Mouse (Mus musculus): Measurements from ENCODE around the gene Cox4i2. TPM values are rescaled to one million over a fixed set of nuclear protein-coding genes. Genes with fewer than 3 reads are reported as not detected.

Cox4i2 gene
- 3.0 and 3.1 TPM in 2 replicates for polyA plus RNA-seq (2015; fragmentation: Nextera tagmentation; extraction: Ambion mirVana)

GRCm38 (mm10) chr2:152753944-152754711 lies at the start of gene Cox4i2:
Gene Cox4i2 (plus strand): TSS chr2:152754173.

GRCm38 (mm10) chr2:152736090-152736601 lies 17.8 kb upstream of the Cox4i2 start, which contains the start of gene Id1:
Gene Id1 (plus strand): TSS chr2:152736251.

Other genes starting within 250 kb of the Cox4i2 start
- not detected in 2 replicates for gene Defb26, start 242.5 kb upstream of the Cox4i2 start, polyA plus RNA-seq (2015; fragmentation: Nextera tagmentation; extraction: Ambion mirVana)
- not detected in 2 replicates for gene Defb28, start 235.9 kb upstream of the Cox4i2 start, polyA plus RNA-seq (2015; fragmentation: Nextera tagmentation; extraction: Ambion mirVana)
- gene Defb29, start 214.1 kb upstream of the Cox4i2 start, polyA plus RNA-seq (2015; fragmentation: Nextera tagmentation; extraction: Ambion mirVana): not detected in 2 replicates
- gene Gm17416, start 184.8 kb upstream of the Cox4i2 start, polyA plus RNA-seq (2015; fragmentation: Nextera tagmentation; extraction: Ambion mirVana): not detected in 2 replicates
- not detected in 2 replicates for gene Defb21, start 181.4 kb upstream of the Cox4i2 start, polyA plus RNA-seq (2015; fragmentation: Nextera tagmentation; extraction: Ambion mirVana)
- gene Defb19, start 173.9 kb upstream of the Cox4i2 start, polyA plus RNA-seq (2015; fragmentation: Nextera tagmentation; extraction: Ambion mirVana): not detected in 2 replicates
- gene Defb45, start 154.8 kb upstream of the Cox4i2 start, polyA plus RNA-seq (2015; fragmentation: Nextera tagmentation; extraction: Ambion mirVana): not detected in 2 replicates
- gene Defb36, start 149.8 kb upstream of the Cox4i2 start, polyA plus RNA-seq (2015; fragmentation: Nextera tagmentation; extraction: Ambion mirVana): not detected in 2 replicates
- 0.80 TPM in 1 of 2 replicates, not detected in the other for gene Defb25, start 131.1 kb upstream of the Cox4i2 start, polyA plus RNA-seq (2015; fragmentation: Nextera tagmentation; extraction: Ambion mirVana)
- 9.0 and 12.1 TPM in 2 replicates for gene Rem1, start 127.2 kb upstream of the Cox4i2 start, polyA plus RNA-seq (2015; fragmentation: Nextera tagmentation; extraction: Ambion mirVana)
- gene H13, start 84.7 kb upstream of the Cox4i2 start, polyA plus RNA-seq (2015; fragmentation: Nextera tagmentation; extraction: Ambion mirVana): 57.9 and 64.3 TPM in 2 replicates
- 15.8 and 17.5 TPM in 2 replicates for gene Mcts2, start 67.1 kb upstream of the Cox4i2 start, polyA plus RNA-seq (2015; fragmentation: Nextera tagmentation; extraction: Ambion mirVana)
- 57.6 and 63.5 TPM in 2 replicates for gene Id1, start 17.9 kb upstream of the Cox4i2 start, polyA plus RNA-seq (2015; fragmentation: Nextera tagmentation; extraction: Ambion mirVana)
- 112 and 123 TPM in 2 replicates for gene Bcl2l1, start 77.6 kb downstream of the Cox4i2 start, polyA plus RNA-seq (2015; fragmentation: Nextera tagmentation; extraction: Ambion mirVana)
- 56.9 and 59.5 TPM in 2 replicates for gene Tpx2, start 93.8 kb downstream of the Cox4i2 start, polyA plus RNA-seq (2015; fragmentation: Nextera tagmentation; extraction: Ambion mirVana)
- 0.04 and 0.12 TPM in 2 replicates for gene Mylk2, start 157.2 kb downstream of the Cox4i2 start, polyA plus RNA-seq (2015; fragmentation: Nextera tagmentation; extraction: Ambion mirVana)
- gene Foxs1, start 179.0 kb downstream of the Cox4i2 start, polyA plus RNA-seq (2015; fragmentation: Nextera tagmentation; extraction: Ambion mirVana): 8.4 and 8.9 TPM in 2 replicates
- 0.06 and 0.13 TPM in 2 replicates for gene Dusp15, start 197.5 kb downstream of the Cox4i2 start, polyA plus RNA-seq (2015; fragmentation: Nextera tagmentation; extraction: Ambion mirVana)
- gene Ttll9, start 208.3 kb downstream of the Cox4i2 start, polyA plus RNA-seq (2015; fragmentation: Nextera tagmentation; extraction: Ambion mirVana): 0.17 and 0.32 TPM in 2 replicates

All from spleen, postnatal 0 days (tissue).